Mouse (Mus musculus): ENCODE results near the gene Snip1. TPM values are rescaled to one million over a fixed set of nuclear protein-coding genes. Genes with fewer than 3 reads are reported as not detected.

Gene Snip1
- polyA plus RNA-seq, 1 experiment from 2014 or later = 32.8 TPM

Other genes with a start within 250 kb of the Snip1 start
- 45.0 and 50.9 TPM in 2 replicates for gene Yrdc, start 216.0 kb upstream of the Snip1 start, polyA plus RNA-seq (2014; fragmentation: Nextera tagmentation; extraction: Ambion mirVana)
- 49.5 and 51.7 TPM in 2 replicates for gene 1110065P20Rik, start 215.5 kb upstream of the Snip1 start, polyA plus RNA-seq (2014; fragmentation: Nextera tagmentation; extraction: Ambion mirVana)
- 7.3 and 10.3 TPM in 2 replicates for gene Maneal, start 204.5 kb upstream of the Snip1 start, polyA plus RNA-seq (2014; fragmentation: Nextera tagmentation; extraction: Ambion mirVana)
- gene Epha10, start 185.8 kb upstream of the Snip1 start, polyA plus RNA-seq (2014; fragmentation: Nextera tagmentation; extraction: Ambion mirVana) = 1.5 and 1.6 TPM in 2 replicates
- gene 9930104L06Rik, start 129.6 kb upstream of the Snip1 start, polyA plus RNA-seq (2014; fragmentation: Nextera tagmentation; extraction: Ambion mirVana) = 5.9 and 6.1 TPM in 2 replicates
- 284 and 293 TPM in 2 replicates for gene Cdca8, start 127.4 kb upstream of the Snip1 start, polyA plus RNA-seq (2014; fragmentation: Nextera tagmentation; extraction: Ambion mirVana)
- 56.2 and 64.8 TPM in 2 replicates for gene Rspo1, start 80.2 kb upstream of the Snip1 start, polyA plus RNA-seq (2014; fragmentation: Nextera tagmentation; extraction: Ambion mirVana)
- 95.5 and 98.5 TPM in 2 replicates for gene Gnl2, start 50.1 kb upstream of the Snip1 start, polyA plus RNA-seq (2014; fragmentation: Nextera tagmentation; extraction: Ambion mirVana)
- gene Dnali1, start 969 bp upstream of the Snip1 start, polyA plus RNA-seq (2014; fragmentation: Nextera tagmentation; extraction: Ambion mirVana) = 0.24 and 0.28 TPM in 2 replicates
- 109 and 120 TPM in 2 replicates for gene Meaf6, start 18.5 kb downstream of the Snip1 start, polyA plus RNA-seq (2014; fragmentation: Nextera tagmentation; extraction: Ambion mirVana)
- gene Zc3h12a, start 61.2 kb downstream of the Snip1 start, polyA plus RNA-seq (2014; fragmentation: Nextera tagmentation; extraction: Ambion mirVana) = 0.16 and 0.57 TPM in 2 replicates